Mouse (Mus musculus): Measurements from ENCODE around the gene Cfl1.

DNA sequence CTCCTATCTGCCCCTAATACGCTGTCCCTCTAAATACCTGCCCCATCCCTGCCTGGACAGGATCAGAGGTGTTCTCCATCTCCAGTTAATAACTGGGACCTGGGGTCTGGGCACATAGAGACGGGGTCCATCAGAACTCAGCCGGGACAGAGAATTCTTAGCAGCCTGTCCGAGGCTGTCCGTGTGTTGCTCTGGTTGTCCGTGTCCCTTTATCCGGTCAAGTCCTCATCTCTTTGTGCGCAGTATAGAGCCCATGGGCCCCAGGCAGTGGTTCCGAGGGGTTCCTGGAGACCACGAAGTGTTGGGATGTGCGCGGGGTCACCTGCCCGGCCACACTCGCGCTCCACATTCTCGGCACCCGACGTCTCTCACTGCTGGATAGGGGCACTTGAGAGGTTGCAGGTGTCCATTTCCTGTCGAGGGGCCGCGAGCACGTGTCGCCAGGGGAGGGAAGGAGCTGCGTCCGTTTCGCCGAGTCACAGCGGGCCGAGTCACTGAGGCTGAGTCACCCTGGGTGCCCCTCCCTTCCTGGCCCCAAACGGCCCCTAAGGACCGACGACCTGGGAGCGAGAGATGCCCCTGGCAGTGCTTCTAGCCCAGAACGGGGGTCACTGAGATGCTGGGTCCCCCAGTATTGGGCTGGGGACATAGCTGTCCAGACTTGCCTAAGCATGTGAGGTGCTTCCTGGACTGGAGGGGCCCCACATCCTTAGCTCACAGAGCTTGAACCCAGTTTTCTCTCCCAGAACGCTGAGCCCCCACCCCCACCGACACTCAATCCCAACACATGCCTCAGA, 41.7 kb upstream of the Cfl1 start:
- TF ChIP-seq TAL1 (IDR thresholded peaks at IDR 0.05; ENCODE audit: low read length) (no peak), GATA1 (IDR thresholded peaks at IDR 0.05; ENCODE audit: low read length) (no peak)
